Mouse (Mus musculus): ENCODE results near the gene Olfr325. TPM values are rescaled to one million over a fixed set of nuclear protein-coding genes. Genes with fewer than 3 reads are reported as not detected.
A peak's percentile ranks its signal among the peaks of the same experiment; 100 is the strongest.

Olfr325 gene
- polyA plus RNA-seq, 1 experiment from 2014 or later, result not detected

GRCm38 (mm10) chr11:58597837-58598236 lies 20.3 kb downstream of the Olfr325 start:
- WGBS, result 89% methylated on average over 13 of the region's 13 CpGs
- no peak overlapping the region for H3K4me2 ChIP-seq (ENCODE audit: low read length)
- DNase-seq (ENCODE audit: low spot score), result no peak

GRCm38 (mm10) chr11:58602062-58602461 lies 24.5 kb downstream of the Olfr325 start:
- Histone ChIP-seq H3K9me3 (ENCODE audit: control insufficient read depth, low read length) (no peaks in the 10 kb centered on the region), H3K4me2 (ENCODE audit: low read length) (no peak overlapping the region), H3K27ac (ENCODE audit: low read depth) (no peak overlapping the region), H3K27me3 (replicated peaks; ENCODE audit: control insufficient read depth, insufficient read depth, low read length) (no peaks in the 10 kb centered on the region), H3K36me3 (ENCODE audit: control insufficient read depth, insufficient read depth, low read length) (no peaks in the 10 kb centered on the region), H3K4me1 (replicated peaks; ENCODE audit: control insufficient read depth, insufficient read depth, low read length) (no peaks in the 10 kb centered on the region), H3K4me3 (ENCODE audit: low read depth, low read length) (no peak overlapping the region), H3K9ac (ENCODE audit: low read length) (no peak overlapping the region)
- ATAC-seq (replicated peaks; ENCODE audit: low FRiP score, low TSS enrichment, low read depth), result no peak
- DNase-seq (ENCODE audit: low spot score), result no peak

More at GRCm38 (mm10) chr11:58597837-58598236, 20.3 kb downstream of the Olfr325 start:
- no peak overlapping the region for H3K27ac ChIP-seq (ENCODE audit: low read depth)
- H3K4me3 ChIP-seq (ENCODE audit: low read depth, low read length), result no peak overlapping the region
- no peaks in the 10 kb centered on the region for H3K36me3 ChIP-seq (ENCODE audit: control insufficient read depth, insufficient read depth, low read length)
- H3K4me1 ChIP-seq (replicated peaks; ENCODE audit: control insufficient read depth, insufficient read depth, low read length), result no peaks in the 10 kb centered on the region
- ATAC-seq (replicated peaks; ENCODE audit: low FRiP score, low TSS enrichment, low read depth), result no peak
- no peaks in the 10 kb centered on the region for H3K9me3 ChIP-seq (ENCODE audit: control insufficient read depth, low read length)
- H3K27me3 ChIP-seq (replicated peaks; ENCODE audit: control insufficient read depth, insufficient read depth, low read length), result no peaks in the 10 kb centered on the region
- no peak overlapping the region for H3K9ac ChIP-seq (ENCODE audit: low read length)

- Histone ChIP-seq H3K9me3 (ENCODE audit: control insufficient read depth, low read length) (no peaks in the 10 kb centered on the region), H3K27me3 (replicated peaks; ENCODE audit: control insufficient read depth, insufficient read depth, low read length) (no peaks in the 10 kb centered on the region), H3K36me3 (ENCODE audit: control insufficient read depth, insufficient read depth, low read length) (no peaks in the 10 kb centered on the region), H3K9ac (ENCODE audit: low read length) (no peak overlapping the region), H3K4me2 (ENCODE audit: low read length) (no peak overlapping the region), H3K4me1 (replicated peaks; ENCODE audit: control insufficient read depth, insufficient read depth, low read length) (no peaks in the 10 kb centered on the region), H3K27ac (ENCODE audit: low read depth) (no peak overlapping the region), H3K4me3 (ENCODE audit: low read depth, low read length) (no peak overlapping the region)
- 59% methylated on average over 6 of the region's 6 CpGs for WGBS
- no peak for ATAC-seq (replicated peaks; ENCODE audit: low FRiP score, low TSS enrichment, low read depth)
- no peak for DNase-seq (ENCODE audit: low spot score)
Observed at GRCm38 (mm10) chr11:58602800-58603560, 25.4 kb downstream of the Olfr325 start.

- Histone ChIP-seq H3K27ac (ENCODE audit: low read depth) (no peak overlapping the region), H3K4me1 (replicated peaks; ENCODE audit: control insufficient read depth, insufficient read depth, low read length) (no peaks in the 10 kb centered on the region), H3K4me3 (ENCODE audit: low read depth, low read length) (no peak overlapping the region), H3K9ac (ENCODE audit: low read length) (no peak overlapping the region), H3K4me2 (ENCODE audit: low read length) (no peak overlapping the region), H3K27me3 (replicated peaks; ENCODE audit: control insufficient read depth, insufficient read depth, low read length) (no peaks in the 10 kb centered on the region), H3K9me3 (ENCODE audit: control insufficient read depth, low read length) (no peaks in the 10 kb centered on the region), H3K36me3 (ENCODE audit: control insufficient read depth, insufficient read depth, low read length) (no peaks in the 10 kb centered on the region)
- WGBS, result 66% methylated on average over 2 of the region's 2 CpGs
- DNase-seq (ENCODE audit: low spot score) (no peak), ATAC-seq (replicated peaks; ENCODE audit: low FRiP score, low TSS enrichment, low read depth) (no peak)
Observed at GRCm38 (mm10) chr11:58604688-58605087, 27.2 kb downstream of the Olfr325 start.

- Histone ChIP-seq H3K4me3 (ENCODE audit: low read depth, low read length) (no peak overlapping the region), H3K9ac (ENCODE audit: low read length) (no peak overlapping the region), H3K27me3 (replicated peaks; ENCODE audit: control insufficient read depth, insufficient read depth, low read length) (no peaks in the 10 kb centered on the region), H3K36me3 (ENCODE audit: control insufficient read depth, insufficient read depth, low read length) (no peaks in the 10 kb centered on the region), H3K4me2 (ENCODE audit: low read length) (no peak overlapping the region), H3K27ac (ENCODE audit: low read depth) (no peak overlapping the region), H3K4me1 (replicated peaks; ENCODE audit: control insufficient read depth, insufficient read depth, low read length) (no peaks in the 10 kb centered on the region), H3K9me3 (ENCODE audit: control insufficient read depth, low read length) (no peaks in the 10 kb centered on the region)
- 69% methylated on average over 3 of the region's 3 CpGs for WGBS
- no peak for ATAC-seq (replicated peaks; ENCODE audit: low FRiP score, low TSS enrichment, low read depth)
- DNase-seq (ENCODE audit: low spot score), result no peak
Observed at GRCm38 (mm10) chr11:58605228-58605627, 27.7 kb downstream of the Olfr325 start.

- WGBS, result 79% methylated on average over 12 of the region's 12 CpGs
- H3K4me1 ChIP-seq (replicated peaks; ENCODE audit: control insufficient read depth, insufficient read depth, low read length), result no peaks in the 10 kb centered on the region
Observed at GRCm38 (mm10) chr11:58606177-58606919, 28.8 kb downstream of the Olfr325 start.

GRCm38 (mm10) chr11:58607030-58607429 lies 29.5 kb downstream of the Olfr325 start:
- Histone ChIP-seq H3K4me2 (ENCODE audit: low read length) (no peak overlapping the region), H3K27me3 (replicated peaks; ENCODE audit: control insufficient read depth, insufficient read depth, low read length) (no peaks in the 10 kb centered on the region), H3K9ac (ENCODE audit: low read length) (no peak overlapping the region), H3K36me3 (ENCODE audit: control insufficient read depth, insufficient read depth, low read length) (no peaks in the 10 kb centered on the region), H3K4me1 (replicated peaks; ENCODE audit: control insufficient read depth, insufficient read depth, low read length) (no peaks in the 10 kb centered on the region), H3K9me3 (ENCODE audit: control insufficient read depth, low read length) (no peaks in the 10 kb centered on the region), H3K27ac (ENCODE audit: low read depth) (no peak overlapping the region), H3K4me3 (ENCODE audit: low read depth, low read length) (no peak overlapping the region)
- 81% methylated on average over 6 of the region's 6 CpGs for WGBS
- no peak for DNase-seq (ENCODE audit: low spot score)
- ATAC-seq (replicated peaks; ENCODE audit: low FRiP score, low TSS enrichment, low read depth), result no peak

More at GRCm38 (mm10) chr11:58606177-58606919, 28.8 kb downstream of the Olfr325 start:
- H3K9me3 ChIP-seq (ENCODE audit: control insufficient read depth, low read length), result no peaks in the 10 kb centered on the region
- no peak for DNase-seq (ENCODE audit: low spot score)
- no peak for ATAC-seq (replicated peaks; ENCODE audit: low FRiP score, low TSS enrichment, low read depth)
- H3K27me3 ChIP-seq (replicated peaks; ENCODE audit: control insufficient read depth, insufficient read depth, low read length), result no peaks in the 10 kb centered on the region
- H3K4me3 ChIP-seq (ENCODE audit: low read depth, low read length), result no peak overlapping the region
- no peak overlapping the region for H3K27ac ChIP-seq (ENCODE audit: low read depth)
- H3K4me2 ChIP-seq (ENCODE audit: low read length), result no peak overlapping the region
- no peak overlapping the region for H3K9ac ChIP-seq (ENCODE audit: low read length)
- no peaks in the 10 kb centered on the region for H3K36me3 ChIP-seq (ENCODE audit: control insufficient read depth, insufficient read depth, low read length)

- DNase-seq (ENCODE audit: low spot score) (no peak), ATAC-seq (replicated peaks; ENCODE audit: low FRiP score, low TSS enrichment, low read depth) (0 out of 2 replicates have a peak, but pooled peaks have one; percentile 50)
- no peak overlapping the region for H3K4me3 ChIP-seq (ENCODE audit: low read depth, low read length)
Observed at GRCm38 (mm10) chr11:58613359-58613758, 35.8 kb downstream of the Olfr325 start.

More at GRCm38 (mm10) chr11:58613359-58613758, 35.8 kb downstream of the Olfr325 start:
- Histone ChIP-seq H3K36me3 (ENCODE audit: control insufficient read depth, insufficient read depth, low read length) (no peaks in the 10 kb centered on the region), H3K4me2 (ENCODE audit: low read length) (no peak overlapping the region), H3K9me3 (ENCODE audit: control insufficient read depth, low read length) (no peaks in the 10 kb centered on the region), H3K27ac (ENCODE audit: low read depth) (no peak overlapping the region), H3K9ac (ENCODE audit: low read length) (no peak overlapping the region), H3K4me1 (replicated peaks; ENCODE audit: control insufficient read depth, insufficient read depth, low read length) (no peaks in the 10 kb centered on the region), H3K27me3 (replicated peaks; ENCODE audit: control insufficient read depth, insufficient read depth, low read length) (no peaks in the 10 kb centered on the region)
- WGBS, result 47% methylated on average over 3 of the region's 3 CpGs

All from intestine, embryonic 14.5 days (tissue).